Mouse (Mus musculus): ENCODE measurements around the gene Rwdd4a.
A peak's percentile ranks its signal among the peaks of the same experiment; 100 is the strongest.

The Rwdd4a gene

DNA sequence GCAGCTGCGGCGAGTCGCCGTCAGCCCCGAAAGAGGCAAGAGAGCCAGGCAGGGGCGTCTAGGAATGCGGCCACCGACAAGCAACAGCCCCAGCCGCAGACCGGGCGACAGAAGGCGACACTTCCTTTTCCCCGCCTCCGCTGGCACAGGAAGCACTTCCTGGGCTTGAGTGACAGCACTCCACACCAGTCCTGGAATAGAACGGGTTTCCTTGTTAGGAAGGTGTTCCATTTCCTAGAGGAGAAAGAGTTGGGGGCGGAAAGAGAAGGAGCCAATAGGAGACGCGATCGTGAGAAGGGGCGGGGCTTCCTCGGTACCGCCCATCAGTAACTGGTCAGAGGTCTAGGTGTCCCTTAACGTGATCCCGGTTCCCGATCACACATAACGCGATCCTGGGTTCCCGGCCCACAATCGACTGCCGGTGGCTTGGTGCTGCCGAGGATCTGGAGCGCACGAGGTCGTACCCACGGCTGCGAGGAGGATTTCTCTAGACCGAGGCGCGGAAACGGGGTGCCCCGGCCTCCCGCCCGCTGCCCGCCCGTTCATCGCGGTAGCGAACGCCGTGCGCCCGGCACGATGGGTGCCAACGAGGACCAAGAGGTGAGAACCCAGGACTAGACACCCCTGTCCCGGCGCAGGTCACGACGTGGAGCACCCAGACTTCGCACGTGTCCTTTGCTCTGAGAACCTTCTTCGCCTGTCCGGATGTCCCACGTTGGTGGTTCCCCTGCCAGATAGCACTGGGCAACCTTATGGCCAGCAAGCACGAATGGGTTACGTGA is at the start of gene Rwdd4a, which contains the start of gene Trappc11:
Rwdd4a (plus strand) TSS at position 321 of the 782 bp plus-strand sequence.
Trappc11 (minus strand) TSS at position 127 of the 782 bp plus-strand sequence.
- DNase-seq (ENCODE audit: low read depth, low spot score), result peak; percentile 94

DNA sequence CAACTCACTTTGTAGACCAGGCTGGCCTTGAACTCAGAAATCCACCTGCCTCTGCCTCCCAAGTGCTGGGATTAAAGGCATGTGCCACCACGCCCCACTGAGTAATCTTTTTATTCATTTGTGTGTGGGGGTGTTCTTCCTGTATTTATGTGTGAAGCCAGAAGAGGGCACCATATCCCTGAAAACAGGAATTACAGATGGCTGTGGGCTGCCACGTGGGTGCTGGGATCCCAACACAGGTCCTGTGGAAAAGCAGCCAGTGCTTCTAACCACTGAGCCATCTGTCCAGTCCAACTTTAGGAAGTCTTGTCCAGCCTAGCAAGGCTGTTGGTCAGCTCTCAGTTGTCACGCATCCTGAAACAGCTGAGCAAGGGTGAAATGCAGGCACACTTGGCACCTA is 46.2 kb upstream of the Rwdd4a start:
- no peak for DNase-seq (ENCODE audit: low read depth, low spot score)

DNA sequence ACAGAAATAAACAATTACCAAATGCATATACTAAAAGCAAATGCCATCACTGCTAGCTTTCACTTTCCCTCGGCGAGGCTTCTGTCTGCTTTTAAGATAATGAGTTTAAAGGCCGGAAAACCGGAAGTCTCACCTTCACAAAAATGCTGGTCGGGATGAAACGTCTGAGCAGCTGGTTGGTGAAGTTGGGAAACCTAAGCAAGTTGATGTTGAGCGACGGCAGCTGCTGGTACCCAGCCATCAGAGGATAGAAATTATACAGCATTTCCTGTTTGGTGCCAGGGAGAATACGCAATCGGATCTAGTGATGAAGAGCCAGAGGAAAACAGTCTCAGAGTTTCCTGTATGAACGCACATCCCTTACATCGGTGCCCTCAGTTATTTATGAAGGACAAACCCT is 40.4 kb upstream of the Rwdd4a start:
- DNase-seq (ENCODE audit: low read depth, low spot score), result no peak

DNA sequence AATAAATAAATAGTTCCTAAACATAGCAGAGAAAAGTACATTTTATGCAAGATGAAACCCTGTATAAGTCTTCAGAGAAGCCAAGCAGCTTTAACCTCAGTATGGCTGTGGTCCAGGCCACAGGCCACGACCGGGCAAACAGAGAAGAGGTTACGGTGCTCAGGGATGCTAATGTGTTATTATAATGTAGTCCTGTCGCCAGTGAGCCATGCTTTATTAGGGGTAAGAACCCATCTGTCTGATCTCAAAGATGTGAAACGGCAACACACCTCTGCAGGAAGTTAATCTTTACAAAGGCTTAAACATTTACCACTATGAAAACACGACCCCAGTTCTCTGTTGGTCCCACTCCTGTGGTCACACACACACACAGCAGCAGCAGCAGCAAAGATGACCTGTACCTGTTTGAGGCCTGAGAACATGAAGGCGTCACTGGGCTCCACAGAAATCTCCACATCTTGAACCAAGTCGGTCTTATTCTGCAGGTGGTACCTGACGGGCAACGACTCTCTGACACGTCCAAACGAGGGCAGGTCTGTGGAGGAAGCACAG is 38.8 kb upstream of the Rwdd4a start:
- no peak for DNase-seq (ENCODE audit: low read depth, low spot score)

DNA sequence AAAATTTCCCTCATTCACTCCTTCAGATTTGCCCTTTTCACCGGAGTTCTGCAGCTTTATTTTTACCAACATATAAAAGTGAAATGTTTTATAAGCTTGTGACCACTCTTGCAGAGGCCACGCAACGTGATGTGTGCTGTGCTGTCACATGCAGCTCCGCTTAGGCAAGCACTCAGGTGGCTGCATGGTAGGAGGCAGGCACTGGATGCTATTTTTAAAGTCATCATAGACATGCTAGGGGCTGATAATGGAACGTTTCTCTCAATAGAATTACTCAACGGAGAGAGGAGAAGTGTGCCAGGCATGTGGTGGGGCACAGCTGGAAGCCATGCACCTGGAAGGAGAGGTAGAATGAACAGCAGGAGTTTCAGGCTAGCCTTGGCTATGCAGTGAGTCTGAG is 38.0 kb upstream of the Rwdd4a start:
- no peak for DNase-seq (ENCODE audit: low read depth, low spot score)

DNA sequence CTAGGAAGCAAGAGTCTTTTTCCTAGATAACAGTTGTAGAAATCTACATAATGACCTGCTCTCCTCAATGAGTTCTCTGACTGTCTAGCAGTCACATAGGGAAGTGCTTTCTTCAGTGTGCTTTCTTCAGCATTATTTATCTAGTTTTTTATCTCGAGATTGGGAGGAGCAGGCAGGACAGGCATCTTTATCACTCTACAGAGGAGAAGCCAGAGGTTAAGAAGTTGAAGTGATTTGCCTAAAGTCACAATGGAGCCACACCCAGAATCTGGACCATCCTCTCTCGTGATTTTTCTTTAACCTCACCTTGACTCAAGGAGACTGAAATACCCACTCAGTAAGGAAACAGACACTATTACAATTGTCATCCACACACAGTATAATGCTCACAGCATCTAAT is 31.5 kb upstream of the Rwdd4a start:
- DNase-seq (ENCODE audit: low read depth, low spot score), result no peak

DNA sequence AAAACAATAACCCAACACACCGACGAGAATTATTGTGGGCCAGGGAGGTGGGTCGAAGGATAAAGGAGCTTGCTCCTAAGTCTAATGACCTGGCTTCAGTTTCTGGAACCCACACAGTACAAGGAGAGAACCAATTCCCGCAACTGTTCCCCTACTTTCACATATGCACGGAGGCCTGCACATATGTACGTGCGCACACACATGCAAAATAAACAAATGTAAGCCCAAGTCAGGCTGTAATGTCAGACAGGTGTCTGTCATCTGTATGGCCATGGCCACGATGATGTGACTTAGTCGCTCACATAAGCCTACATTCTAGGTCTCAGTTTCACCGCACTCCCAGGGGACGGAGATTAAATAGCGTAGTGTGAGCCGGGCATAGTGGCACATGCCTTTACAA is 30.9 kb upstream of the Rwdd4a start:
- DNase-seq (ENCODE audit: low read depth, low spot score), result no peak

DNA sequence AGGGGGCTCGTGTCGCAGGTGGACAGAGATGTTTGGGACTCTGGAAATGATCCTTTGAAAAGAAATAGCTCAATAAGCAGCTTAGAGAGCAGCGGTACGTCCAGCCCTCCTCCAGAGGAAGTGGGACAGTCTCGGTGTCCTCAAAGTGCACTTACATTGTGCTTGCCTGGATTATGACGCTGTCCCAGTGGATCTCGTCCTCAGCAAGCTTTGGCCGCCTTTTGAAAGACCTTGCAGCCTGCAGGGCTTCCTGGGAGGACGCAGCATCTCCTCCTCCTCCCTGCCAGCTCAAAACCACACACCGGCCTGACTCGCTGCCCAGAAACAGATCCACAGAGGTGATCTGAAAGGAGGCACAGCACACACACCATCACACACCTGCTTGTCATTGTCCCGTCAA is 28.0 kb upstream of the Rwdd4a start:
- DNase-seq (ENCODE audit: low read depth, low spot score), result no peak

DNA sequence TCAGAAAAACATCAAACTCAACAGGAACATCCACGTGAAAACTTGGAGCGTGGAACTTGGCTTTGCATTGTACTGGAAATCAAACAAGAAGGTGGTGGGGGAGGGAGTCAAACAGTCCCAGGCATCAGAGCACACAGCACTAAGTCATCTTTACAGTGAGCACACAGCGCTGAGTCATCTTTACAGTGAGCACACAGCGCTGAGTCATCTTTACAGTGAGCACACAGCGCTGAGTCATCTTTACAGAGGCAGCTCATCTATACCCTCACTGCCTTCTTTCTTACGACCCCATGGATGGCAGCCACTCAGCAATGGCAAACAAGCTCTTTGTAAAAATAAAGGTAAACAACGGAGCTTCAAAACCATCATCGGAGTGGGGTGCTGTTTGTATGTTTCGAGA is 22.5 kb upstream of the Rwdd4a start:
- DNase-seq (ENCODE audit: low read depth, low spot score), result no peak

DNA sequence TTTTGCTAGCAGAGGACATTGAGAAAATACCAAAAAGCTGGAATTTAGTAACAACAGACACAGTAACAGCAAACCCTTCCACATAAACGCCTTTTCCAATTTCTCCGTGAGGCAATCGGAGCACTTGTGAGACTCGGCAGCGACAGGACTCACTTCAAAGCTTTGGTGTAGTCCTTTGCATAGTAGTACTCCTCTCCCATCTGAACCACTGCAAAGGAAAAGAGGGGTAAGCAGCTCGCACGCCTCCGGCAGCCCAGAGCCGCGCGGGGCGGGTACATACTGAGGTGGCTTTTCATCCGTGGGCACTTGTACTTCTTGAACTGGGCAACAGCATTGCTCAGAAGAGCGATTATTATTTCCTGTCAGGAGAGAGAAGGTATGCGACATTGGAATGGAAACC is 19.9 kb upstream of the Rwdd4a start:
- DNase-seq (ENCODE audit: low read depth, low spot score), result no peak

DNA sequence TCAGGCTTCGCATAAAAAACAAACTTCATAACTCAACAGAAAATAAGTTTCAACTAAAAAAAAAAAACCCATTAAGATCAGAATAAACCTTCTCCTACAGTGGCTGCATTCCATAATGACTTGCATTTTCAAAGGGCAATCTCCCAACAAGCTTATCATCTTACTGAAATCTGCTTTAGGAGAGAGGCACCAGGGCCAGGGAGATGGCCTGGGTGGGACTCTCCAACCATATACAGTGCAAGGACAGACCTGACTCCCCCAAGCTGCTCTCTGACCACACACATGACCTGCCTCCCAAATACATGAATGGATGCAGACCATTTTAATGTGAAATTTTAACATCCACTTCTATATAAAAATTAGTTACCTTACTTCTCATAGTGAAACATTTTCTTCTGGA is 5.4 kb upstream of the Rwdd4a start:
- no peak for DNase-seq (ENCODE audit: low read depth, low spot score)

DNA sequence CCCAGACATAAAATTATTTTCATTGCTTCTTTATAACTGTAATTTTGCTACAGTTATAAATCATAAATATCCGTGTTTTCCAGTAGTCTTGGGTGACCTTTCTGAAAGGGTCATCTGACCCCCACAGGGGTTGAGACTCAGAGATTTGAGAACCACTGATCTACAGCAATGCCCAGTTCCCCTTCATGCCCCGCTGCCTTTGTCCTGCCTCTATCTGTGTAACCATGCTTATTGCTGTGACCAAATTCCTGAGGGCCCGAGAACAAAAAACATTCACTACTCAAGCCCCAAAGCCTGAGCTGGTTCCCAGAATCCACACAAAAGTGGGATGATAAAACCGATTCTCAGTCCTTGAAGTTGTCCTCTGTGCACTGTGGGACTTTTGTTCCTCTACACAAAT is 4.9 kb downstream of the Rwdd4a start:
- DNase-seq (ENCODE audit: low read depth, low spot score), result no peak

DNA sequence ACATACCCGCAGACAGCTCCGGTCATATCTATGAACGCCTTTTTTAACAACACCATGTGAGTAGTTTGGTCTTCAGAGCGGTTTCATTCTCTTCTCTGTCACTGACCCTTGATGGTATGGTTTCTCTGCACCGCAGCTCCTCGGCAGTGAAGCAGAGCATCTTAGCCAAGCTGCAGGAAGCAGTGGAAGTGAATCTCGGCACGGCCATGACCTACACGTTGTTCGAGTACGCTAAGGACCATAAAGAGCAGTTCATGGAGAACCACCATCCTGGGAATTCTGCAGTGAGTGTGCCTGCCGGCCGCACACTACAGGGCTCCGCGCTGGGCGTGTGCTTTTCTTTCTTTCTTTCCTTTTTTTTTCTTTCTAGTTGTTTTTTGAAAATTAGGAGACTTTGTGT is 9.3 kb downstream of the Rwdd4a start:
- DNase-seq (ENCODE audit: low read depth, low spot score), result no peak

DNA sequence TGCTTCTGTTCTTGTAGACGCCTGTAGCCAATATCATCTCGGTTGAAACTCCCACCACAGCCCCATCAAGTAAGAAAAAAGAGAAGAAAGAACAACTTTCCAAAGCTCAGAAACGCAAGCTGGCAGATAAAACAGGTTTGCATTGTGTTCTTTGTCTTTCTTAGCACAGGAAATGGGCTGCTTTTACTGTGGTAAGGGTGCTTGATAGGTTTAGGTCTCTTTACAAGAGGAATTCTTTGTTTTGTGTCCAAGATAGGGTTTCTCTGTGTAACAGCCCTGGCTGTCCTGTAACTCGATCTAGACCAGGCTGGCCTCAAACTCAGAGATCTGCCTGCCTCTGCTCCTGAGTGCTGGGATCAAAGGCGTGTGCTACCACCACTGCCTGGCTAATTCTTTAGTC is 10.6 kb downstream of the Rwdd4a start:
- no peak for DNase-seq (ENCODE audit: low read depth, low spot score)

DNA sequence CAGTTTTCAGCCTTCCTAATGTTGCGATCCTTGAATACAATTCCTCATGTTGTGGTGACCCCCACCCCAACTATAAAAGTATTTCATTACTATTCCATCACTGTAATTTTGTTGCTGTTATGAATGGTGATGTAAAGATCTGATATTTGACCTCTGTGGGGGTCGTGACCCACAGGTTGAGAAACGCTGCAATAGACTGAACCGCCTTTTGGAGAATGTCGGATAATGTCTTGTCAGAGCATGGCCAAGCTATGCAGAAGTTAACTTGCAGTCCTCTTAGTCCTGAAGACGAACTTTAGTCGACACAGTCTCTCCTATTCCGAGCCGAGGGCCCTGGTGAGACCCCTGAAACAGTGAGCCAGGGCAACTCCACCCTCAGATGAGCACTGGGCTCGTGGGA is 13.6 kb downstream of the Rwdd4a start:
- DNase-seq (ENCODE audit: low read depth, low spot score), result no peak

DNA sequence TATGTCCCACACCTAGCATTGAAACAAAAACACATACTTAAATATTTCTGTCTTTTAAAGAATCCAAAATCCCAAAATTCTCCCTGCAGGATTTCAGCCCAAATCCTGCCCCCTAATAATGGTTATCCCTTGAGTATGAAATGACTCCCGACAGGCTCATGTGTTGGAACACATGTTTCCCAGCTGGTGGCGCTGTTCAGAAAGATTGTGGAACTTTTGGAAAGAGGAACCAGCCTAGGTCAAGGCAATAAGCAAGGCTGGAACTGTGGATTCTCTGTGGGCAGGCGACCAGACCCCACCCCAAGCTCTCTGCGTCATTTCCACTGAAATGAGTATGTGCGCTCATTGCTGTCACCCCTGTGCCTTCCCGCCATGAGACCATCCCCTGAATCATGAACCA is 20.1 kb downstream of the Rwdd4a start:
- DNase-seq (ENCODE audit: low read depth, low spot score), result no peak

DNA sequence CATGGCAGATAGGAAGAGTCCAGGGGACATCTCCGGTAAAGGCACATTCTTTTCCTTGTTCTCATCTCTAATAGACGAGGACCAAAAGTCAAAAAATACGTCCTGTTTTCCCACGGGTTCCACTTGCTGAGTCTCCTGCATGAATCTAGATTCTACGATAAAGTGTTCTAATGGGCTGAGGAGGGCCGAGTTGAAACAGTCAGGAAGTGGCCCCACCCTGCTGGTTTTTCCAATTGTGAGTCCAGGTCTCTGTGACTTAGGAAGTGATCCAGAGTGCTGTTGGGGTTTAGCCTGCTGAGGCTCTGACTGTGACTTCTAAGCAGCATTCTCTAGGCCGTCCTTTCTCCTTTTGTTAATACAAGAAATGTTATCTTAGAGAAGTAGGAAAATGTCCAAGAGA is 23.0 kb downstream of the Rwdd4a start:
- no peak for DNase-seq (ENCODE audit: low read depth, low spot score)

DNA sequence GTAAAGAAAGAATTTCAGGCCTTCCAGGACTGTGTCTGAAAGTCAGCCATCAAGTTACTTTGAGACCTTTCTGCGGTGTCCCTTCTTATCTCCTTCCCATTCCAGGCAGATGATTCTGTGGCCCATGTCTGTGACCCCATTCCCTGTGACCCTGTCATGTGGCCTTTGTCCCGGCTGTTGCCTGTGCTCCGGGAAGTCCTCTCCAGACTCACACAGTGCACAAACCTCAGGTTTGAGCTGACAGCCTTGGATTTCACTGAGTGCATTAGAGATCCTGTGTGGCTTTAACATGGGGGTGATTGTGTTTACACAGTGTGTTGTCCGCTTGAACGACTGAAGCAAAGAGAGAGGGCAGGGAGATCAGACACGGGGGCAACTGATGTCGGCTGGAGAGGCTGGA is 24.8 kb downstream of the Rwdd4a start:
- no peak for DNase-seq (ENCODE audit: low read depth, low spot score)

DNA sequence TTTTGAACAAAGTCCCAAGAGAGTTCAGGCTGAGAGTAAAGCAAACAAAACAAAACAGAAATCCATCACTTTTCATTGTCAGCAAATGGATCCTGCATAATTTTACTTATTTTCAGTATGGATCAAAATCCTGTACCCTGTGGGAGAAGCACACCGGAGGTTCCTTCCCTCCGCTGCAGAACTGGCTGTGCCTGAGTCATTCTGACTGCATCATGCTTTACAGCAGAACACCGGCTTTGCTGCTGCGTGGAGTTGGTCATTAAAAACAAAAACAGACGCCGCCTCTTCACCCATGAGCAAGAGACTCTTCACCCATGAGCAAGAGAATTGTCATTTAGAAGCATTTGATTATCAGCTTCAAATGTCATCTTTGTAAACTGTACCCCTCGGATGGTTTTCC is 27.3 kb downstream of the Rwdd4a start:
- DNase-seq (ENCODE audit: low read depth, low spot score), result no peak

DNA sequence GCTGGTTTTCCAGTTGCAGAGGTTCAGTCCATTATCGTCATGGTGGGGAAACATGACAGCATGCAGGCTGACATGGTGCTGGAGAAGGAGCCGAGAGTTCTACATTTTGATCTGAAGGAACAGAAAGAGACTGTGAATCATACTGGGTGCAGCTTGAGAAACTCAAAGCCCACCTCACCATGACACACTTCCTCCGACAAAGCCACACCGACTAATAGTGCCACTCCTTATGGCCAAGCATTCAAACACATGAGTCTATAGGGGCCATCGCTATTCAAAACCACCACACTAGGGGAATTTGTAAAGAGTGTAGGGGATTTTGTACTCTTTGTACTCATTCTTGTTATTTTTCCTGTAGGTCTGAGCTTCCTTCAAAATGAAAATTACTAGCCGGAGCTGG is 33.1 kb downstream of the Rwdd4a start:
- DNase-seq (ENCODE audit: low read depth, low spot score), result no peak

DNA sequence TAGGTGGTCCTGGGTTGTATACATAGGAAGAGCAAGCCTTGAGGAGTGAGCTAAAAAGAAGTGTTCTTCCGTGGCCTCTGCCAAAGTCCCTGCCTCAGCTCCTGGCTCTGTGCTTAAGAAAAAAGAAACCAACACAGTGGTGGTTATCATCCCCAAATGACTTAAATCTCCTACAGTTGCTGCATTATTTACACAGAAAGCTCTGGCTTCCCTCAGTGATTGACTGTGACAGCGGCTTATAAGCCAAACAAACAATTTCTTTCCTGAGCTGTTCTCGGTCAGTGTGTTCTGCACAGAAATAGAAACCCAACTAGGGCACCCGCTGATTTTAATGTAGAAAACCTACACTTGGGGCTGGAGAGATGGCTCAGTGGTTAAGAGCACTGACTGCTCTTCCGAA is 34.6 kb downstream of the Rwdd4a start:
- DNase-seq (ENCODE audit: low read depth, low spot score), result no peak

DNA sequence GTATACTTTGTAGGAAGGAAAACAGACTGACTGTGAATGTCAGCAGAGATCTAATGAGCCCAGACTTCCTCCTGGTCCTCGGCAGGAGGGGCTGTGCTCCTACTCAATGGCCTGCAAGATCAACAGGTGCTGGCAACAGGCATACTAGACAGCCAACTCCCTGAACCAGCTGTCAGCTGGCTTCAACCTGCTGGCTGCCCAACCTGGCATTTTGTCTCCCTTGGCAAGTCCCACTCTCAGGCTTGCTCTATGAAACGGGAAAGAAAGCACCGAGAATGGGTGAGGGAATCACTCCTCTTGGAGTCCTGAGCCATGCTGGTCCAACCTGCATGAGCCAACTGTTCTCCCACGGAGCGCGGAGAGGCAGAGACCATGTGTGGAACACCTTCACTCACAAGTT is 36.7 kb downstream of the Rwdd4a start:
- DNase-seq (ENCODE audit: low read depth, low spot score), result no peak

DNA sequence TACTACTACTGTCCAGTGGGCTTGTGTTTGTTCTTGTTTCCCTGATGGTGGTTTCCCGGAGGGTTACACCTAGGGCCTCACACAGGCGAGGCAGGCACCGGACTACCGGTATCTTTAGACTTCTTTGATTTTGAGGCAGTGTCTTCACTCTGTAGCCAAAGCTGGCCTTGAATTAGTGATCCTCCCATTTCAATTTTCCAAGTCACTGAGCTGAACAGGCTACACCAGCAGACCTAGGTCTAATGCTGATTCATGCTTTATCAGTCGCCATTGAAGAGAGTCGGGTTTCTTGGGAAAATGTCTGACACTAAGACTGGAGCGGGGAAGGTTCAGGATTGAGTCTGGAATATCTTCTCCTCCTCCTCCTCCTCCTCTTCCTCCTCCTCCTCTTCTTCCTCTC is 40.0 kb downstream of the Rwdd4a start:
- DNase-seq (ENCODE audit: low read depth, low spot score), result no peak

DNA sequence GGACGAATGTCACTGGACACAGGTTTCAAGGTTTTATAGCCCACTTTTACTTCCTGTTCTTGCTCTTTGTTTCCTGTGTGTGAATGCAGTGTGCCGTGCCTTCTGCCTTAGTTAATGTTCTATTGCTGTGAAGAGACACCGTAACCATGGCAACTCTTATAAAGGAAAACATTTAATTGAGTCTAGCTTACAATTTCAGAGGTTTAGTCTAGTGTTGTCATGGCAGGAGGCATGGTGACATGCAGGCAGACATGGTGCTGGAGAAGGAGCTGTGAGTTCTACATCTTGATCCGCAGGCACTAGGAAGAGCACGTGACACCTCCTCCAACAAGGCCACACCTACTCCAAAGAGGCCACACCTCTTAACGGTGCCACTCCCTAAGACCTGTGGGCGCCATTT is 48.0 kb downstream of the Rwdd4a start:
- DNase-seq (ENCODE audit: low read depth, low spot score), result no peak

All from retina, adult 2 months (tissue).